Mouse (Mus musculus): ENCODE measurements around the gene Kdm4b.

The Kdm4b gene

DNA sequence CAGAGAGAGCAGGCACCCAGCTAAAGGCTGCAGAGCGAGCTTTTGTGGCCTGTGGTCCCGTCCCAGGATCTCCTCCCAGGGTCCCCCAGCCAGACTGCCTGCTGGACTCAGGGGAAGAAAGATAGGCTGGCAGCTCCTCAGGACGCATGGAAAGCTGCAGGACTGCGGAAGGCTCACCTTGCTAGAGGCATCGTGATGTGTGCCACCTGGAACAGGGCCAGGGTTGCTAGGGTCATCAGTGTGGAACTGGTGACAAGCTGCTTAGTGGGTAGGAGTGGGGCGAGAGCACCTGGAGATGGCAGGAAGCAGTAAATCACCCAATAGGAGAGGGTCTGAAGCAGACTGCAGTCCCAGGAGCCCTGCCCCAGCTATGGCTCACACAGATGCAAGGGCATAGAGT is 61.8 kb downstream of the Kdm4b start:
- DNase-seq (ENCODE audit: low spot score) = no peak

GRCm38 (mm10) chr17:56393238-56393637 is 67.4 kb downstream of the Kdm4b start:
- DNase-seq (ENCODE audit: low spot score) = no peak

DNA sequence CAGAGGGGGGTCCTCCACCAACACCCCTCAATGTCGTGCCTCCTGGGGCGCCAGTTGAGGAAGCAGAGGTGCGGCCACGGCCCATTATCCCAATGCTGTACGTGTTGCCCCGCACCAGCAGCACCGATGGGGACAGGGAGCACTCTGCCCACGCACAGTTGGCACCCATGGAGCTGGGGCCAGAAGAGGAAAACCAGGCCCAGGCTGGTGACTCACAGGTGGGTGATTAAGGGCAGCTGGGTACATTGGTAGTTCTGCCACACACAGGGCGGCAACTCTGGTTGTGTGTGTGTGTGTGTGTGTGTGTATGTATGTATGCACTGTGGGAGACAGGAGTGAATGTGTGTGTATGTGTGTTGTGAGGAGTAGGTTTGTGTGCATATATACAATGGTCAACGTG is 68.0 kb downstream of the Kdm4b start:
- no peak for DNase-seq (ENCODE audit: low spot score)

- no peak for DNase-seq (ENCODE audit: low spot score)
Observed at GRCm38 (mm10) chr17:56396051-56396450, 70.2 kb downstream of the Kdm4b start.

- no peak for DNase-seq (ENCODE audit: low spot score)
Observed at GRCm38 (mm10) chr17:56400221-56400620, 74.4 kb downstream of the Kdm4b start.

DNA sequence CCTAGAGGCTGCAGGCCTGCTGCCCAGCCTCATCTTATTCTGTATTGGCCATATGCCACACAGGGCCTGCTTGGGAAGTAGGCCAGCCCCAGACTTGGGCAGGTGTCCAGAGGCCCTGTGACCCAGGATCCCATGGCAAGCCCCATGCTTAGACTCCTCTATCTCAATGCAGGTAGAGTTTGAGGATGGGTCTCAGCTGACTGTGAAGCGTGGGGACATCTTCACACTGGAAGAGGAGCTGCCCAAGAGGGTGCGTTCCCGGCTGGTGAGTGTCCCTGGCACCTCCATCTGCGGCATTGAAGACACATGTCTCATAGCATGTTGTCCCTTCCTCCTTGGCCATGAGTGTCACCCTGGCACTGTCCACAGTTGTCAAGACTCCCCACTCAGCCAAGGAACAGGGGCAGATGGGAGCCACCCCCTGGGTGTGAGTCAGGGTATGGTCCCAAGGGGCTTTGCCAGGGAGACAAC is 75.2 kb downstream of the Kdm4b start:
- no peak for DNase-seq (ENCODE audit: low spot score)

DNA sequence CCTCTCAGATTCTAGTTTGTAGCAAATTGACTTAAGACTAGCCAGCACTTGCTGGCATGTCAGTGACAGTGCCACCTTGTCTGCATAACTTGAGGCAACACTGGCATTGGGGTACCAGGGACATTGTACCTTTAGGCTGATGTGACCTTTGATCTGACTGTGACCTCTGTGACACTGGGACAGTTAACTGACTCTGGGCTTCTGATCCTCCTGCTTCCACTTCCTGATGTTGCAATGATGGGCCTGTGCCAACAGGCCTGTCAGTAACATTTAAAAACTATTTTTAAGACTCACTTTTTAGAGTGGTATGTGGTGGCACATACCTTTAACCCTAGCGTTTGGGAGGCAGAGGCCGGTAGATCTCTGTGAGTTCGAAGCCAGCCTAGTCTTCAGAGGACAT is 79.5 kb downstream of the Kdm4b start:
- DNase-seq (ENCODE audit: low spot score) = no peak

GRCm38 (mm10) chr17:56405856-56406840 is 80.3 kb downstream of the Kdm4b start:
- no peak for DNase-seq (ENCODE audit: low spot score)

- DNase-seq (ENCODE audit: low spot score) = no peak
Observed at GRCm38 (mm10) chr17:56406878-56407277, 81.0 kb downstream of the Kdm4b start.

DNA sequence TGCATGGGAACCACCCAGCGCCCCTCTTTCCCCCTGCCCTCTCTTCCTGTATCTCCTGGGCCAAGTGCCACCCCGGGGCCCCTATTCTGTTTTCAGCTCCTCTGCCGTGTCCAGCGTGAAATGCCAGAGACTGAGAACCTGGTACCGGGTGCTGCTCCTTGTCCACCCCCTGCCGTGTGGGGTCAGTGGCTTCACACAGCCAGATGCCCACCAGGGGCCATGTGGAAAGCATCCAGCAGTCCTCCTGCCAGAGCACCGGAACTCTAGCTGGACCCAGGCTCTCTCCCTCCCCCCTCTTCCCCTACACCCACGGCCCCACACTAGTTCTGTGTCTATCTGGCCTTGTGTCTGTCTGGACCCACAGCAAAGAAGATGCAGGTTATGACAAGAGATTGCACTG is 81.5 kb downstream of the Kdm4b start:
- no peak for DNase-seq (ENCODE audit: low spot score)

DNA sequence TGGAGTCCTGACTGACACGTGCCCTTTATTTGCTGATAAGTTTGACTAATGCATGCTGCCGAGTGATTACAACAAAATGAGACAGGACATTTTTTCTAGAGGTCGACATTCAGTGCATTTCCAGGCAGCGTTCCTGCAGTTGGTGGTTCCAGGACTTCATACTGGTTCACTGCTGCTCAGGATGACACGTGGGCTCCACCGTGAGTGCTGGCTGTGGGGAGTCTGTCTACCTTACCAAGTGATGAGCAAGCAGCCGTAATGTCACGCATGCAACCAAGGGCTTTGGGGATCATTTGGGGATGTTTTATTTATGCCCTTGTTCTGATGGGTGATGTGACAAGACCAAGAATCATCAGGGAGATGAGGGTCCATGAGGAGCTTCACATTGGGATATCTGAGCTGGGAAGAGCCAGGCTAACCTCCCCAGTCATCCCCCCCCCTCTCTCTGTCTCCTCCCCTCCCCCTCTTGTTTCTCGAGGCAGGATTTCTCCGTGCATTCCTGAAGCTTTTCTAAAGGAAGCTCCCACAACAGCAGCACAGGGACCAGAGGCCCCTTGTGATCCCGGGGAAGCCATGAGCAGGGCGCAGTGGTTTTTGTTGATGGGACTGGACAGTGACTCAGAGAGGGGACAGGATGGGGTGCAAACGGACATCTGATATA is 83.2 kb downstream of the Kdm4b start:
- DNase-seq (ENCODE audit: low spot score) = no peak

- peak; percentile 27 for DNase-seq (ENCODE audit: low spot score)
Observed at GRCm38 (mm10) chr17:56409759-56410158, 83.9 kb downstream of the Kdm4b start.

DNA sequence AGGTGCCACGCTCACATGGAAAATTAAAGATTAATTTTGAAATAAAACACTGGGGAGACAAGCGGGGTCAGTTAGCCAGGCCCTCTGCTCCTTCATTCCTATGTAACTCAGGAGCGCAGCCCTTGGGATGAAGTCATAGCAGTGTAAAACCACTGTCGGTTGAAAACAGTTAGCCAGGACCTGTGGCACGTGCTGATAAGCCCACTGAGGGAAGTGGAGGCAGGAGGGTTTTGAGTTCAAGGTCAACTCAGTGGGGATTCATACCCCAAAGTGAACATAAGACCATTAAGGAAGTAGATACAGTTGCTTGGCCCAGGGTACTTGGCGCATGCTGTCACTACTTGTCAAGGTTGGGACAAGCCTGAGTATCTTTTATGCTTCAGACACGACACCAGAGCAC is 85.6 kb downstream of the Kdm4b start:
- DNase-seq (ENCODE audit: low spot score) = no peak

DNA sequence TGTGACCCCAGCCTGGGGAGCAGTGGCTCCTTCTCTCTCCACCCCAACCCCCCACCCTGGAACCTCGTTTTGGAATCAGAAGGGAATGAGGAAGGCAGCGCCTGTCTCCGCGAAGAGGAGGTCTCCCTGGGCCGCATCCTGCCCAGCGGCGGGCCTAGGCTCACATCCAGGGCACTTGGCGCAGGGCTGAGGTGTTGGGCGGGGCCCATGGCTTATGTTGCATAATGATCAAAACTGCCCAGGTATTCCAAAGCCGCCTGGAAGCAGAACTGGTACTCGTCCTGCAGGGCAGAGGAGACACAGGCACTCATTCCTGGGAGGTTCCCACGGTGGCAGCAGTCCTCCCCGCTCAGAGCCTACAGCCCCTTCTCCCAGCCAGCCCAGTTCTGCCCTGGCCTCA is 87.3 kb downstream of the Kdm4b start:
- DNase-seq (ENCODE audit: low spot score) = peak; percentile 38

DNA sequence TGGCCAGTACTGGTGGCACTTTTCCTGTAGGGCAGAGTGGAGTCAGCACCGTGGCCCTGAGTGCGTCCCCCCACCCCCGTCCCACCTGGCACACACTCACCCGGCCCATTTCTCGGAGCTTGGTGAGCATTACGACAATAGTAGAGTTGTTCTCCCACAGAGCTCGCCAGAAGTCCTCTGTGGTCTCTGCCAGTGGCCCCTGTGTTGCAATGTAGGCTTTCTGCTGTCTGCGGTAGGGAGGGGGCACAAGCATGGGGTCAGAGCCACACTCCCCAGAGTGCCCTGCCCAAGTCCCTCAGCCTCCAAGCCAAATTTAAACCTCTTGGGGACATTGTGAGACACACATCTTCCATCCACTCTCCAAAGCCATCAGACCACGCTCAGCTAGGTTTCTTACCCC is 88.9 kb downstream of the Kdm4b start:
- DNase-seq (ENCODE audit: low spot score) = no peak

DNA sequence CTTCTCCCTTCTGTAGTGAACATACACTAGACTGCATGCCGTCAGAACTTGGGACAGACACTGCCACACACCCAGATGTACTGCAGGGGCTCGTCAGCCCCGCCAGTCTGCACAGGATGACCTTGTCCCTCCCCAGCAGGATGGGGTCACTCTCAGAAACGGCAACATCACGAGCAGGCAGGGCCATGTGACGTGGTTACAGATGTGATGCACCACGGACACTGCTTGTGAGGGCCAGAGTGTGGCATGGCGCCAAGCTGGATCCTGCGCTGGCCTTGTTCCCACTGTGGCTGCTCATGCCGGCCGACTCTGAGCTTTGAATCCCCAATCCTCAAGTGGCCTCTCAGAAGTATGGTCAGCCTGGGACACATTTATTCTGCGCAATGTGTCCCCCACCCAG is 92.4 kb downstream of the Kdm4b start:
- peak; percentile 62 for DNase-seq (ENCODE audit: low spot score)

DNA sequence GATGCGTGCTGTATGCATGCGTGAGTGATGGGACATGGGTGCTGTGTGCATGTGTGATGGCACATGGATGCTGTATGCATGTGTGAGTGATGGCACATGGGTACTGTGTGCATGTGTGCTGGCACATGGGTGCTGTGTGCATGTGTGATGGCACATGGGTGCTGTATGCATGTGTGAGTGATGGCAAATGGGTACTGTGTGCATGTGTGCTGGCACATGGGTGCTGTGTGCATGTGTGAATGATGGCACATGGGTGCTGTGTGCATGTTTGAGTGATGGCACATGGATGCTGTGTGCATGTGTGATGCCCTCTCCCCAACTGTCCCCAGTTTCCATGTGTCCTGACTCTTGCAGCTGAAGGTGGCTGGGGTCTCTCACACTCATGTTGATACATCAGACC is 94.2 kb downstream of the Kdm4b start:
- DNase-seq (ENCODE audit: low spot score) = no peak

GRCm38 (mm10) chr17:56424726-56425583 is 99.1 kb downstream of the Kdm4b start:
- peak; percentile 75 for DNase-seq (ENCODE audit: low spot score)

DNA sequence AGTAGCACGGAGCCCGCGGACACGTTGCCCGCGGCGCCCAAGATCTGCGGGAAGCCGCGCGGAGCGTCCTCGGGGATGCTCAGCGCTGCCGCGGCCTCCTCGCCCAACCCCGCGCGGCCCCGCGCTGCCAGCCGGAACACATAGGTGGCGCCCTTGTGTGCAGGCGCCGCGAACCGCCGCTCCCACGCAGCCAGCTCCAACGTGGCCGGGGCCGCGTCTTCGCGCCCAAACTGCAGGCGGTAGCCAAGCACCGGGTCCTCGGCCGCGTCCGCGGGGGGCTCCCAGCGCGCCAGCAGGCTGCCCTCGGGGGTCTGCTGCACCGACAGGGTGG is 99.7 kb downstream of the Kdm4b start:
- peak; percentile 89 for DNase-seq (ENCODE audit: low spot score)

- no peak for DNase-seq (ENCODE audit: low spot score)
Observed at GRCm38 (mm10) chr17:56425941-56426340, 100.1 kb downstream of the Kdm4b start.

DNA sequence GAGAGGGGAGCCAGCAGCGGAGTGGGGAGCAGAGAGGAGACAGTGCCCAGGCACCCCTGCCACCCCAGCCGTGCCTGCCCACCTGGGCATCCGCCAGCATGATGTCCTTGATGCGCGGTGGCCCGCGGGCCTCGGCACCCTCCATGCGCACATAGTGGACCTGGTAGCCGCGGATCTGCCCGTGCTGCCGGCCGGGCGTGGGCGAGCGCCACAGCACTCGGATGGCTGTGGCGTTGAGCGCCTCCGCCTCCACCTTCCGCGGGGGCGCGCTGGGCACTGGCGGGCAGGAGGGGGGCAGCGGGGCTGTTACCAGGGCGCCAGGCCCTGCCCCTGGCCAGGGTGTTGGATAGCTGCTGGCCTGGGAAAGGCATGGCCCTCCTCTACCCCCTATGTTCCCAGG is 102.0 kb downstream of the Kdm4b start:
- no peak for DNase-seq (ENCODE audit: low spot score)

GRCm38 (mm10) chr17:56431582-56431981 is 105.7 kb downstream of the Kdm4b start:
- no peak for DNase-seq (ENCODE audit: low spot score)

Measured in ovary, postnatal 36 days (tissue).